Mouse (Mus musculus): ENCODE measurements around the gene Gm20817. TPM values are rescaled to one million over a fixed set of nuclear protein-coding genes. Genes with fewer than 3 reads are reported as not detected.

Gene Gm20817
- not detected in 2 replicates for polyA plus RNA-seq (2012)

GRCm38 (mm10) chrY:68832628-68833027 lies at the start of gene Gm20817:
Gene Gm20817, minus strand, starts transcription at chrY:68832728.

Measured in megakaryocyte-erythroid progenitor cell, adult 5 weeks (primary cell).